Mouse (Mus musculus): ENCODE results near the gene Rbm4b. TPM values are rescaled to one million over a fixed set of nuclear protein-coding genes. Genes with fewer than 3 reads are reported as not detected.

The Rbm4b gene
- 1 to 10 TPM; 7.8 to 8.6 TPM for total RNA-seq (2021)
- long read RNA-seq, experiment 1, full-length matches to known transcripts, result 7 of 8 reads
- long read RNA-seq, experiment 1, partial matches to known transcripts, result 0 of 8 reads
- long read RNA-seq, experiment 1, other reads (novel, unspliced or antisense), result 1 of 8 reads
- long read RNA-seq, experiment 2, full-length matches to known transcripts, result 4 of 6 reads
- long read RNA-seq, experiment 2, partial matches to known transcripts, result 0 of 6 reads
- long read RNA-seq, experiment 2, other reads (novel, unspliced or antisense), result 2 of 6 reads

DNA sequence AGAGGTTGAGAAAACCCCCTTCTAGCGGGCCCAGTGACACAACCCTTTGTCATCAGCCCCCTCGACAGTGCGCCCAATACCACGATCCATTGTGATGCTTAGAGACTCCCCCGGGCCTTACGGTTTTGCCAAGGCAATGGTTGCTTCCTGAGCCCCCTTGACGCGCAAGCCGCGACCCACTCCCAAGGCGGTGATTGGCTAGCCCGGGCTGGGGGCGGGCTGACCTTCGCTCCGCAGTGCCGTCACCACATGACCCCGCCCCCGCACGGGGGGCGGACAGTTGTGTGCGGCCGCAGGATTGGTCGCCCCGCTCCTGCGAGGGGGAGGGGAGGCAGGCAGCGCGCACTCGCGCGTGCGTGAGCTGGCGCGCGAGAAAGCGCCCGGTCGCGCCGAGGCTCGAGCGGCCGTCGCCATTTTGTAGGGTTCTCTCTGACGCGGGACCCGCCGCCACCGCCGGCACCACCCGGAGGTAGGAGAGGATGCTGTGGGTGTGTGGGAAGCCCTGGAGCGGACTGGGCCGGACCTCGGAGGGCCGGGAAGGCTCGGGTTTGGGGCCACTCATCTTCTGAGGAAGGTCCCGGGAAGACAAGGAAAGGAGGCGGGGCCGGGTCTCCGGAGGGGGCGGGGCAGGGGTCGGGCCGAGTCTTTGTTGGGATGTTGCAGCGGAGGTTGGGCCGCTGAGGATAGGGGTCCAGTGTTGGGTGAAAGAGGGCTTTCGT lies at the start of gene Rbm4b:
Gene Rbm4b, plus strand, starts transcription at position 305 of the 719 bp plus-strand sequence.
- peak; percentile 97 for DNase-seq

DNA sequence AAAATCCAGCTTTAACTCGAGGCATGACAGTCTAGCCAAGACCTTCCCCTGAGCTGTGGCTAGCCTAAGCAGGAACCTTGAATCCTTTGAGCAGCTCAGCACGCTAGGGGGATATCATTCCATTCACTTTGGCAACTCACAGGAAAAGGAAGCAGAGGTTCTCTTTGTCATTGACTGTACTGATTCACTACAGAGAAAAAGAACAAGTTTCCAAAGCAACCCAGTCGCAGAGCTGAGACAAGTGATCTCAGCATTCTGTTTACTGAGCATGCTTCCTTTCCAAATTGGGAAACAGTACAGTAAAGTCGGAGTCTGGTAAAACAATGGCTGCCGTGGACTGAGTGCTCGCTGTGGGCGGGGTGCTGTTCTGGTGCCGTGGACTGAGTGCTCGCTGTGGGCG lies 47.5 kb upstream of the Rbm4b start:
- no peak for DNase-seq

DNA sequence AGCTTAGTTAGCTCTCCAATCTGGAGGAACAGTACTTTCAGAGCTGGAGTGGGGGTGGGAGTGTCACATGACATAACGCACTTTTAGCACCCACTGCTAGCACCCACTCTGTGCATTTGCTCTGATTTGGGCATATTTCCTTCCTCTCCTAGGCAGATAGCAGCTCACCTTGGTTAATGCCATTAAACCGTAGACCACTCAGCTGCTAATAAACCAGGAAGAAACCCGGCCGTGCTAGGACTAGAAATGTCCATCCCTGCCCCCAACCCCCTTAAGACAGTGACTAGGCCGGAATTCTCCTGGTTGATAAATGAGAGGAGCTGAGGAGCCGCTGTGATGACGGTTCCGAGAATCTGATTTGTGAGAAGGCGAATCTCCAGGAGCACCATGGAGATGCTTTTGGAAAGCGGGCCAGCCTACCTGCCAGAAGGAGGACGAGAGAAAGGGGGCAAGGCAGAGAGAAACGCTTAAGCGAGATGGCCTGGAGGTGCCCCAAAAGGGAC lies 45.1 kb upstream of the Rbm4b start, which contains the start of gene Sptbn2:
Gene Sptbn2, plus strand, starts transcription at position 70 of the 503 bp plus-strand sequence.
- no peak for DNase-seq

DNA sequence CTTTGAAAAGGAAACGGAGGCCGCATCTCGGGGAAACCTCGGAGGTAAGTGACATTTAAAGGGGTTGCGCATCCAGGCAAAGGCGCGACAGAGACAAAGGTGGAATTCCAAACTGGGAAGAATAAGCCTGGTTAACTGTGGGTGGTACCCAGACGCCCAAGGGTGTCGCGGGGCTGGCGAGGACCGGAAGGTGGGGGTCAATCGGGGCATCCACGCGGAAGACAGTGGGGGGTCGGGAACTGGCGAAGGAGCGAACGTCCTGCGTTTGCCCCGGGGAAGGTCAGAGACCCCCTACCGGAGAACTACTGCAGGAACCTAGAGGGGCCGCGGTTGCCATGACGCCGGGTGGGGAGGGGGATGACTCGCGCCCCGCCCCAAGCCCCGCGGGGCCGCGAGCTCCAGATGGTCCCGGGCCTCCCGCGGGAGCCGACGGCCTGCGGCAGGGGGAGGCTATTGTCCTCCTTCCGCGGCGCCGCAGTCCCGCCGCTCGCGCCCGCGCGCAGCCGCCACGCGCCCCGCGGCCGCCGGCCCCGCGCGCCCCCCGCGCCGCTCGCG lies 44.6 kb upstream of the Rbm4b start:
- DNase-seq, result no peak

DNA sequence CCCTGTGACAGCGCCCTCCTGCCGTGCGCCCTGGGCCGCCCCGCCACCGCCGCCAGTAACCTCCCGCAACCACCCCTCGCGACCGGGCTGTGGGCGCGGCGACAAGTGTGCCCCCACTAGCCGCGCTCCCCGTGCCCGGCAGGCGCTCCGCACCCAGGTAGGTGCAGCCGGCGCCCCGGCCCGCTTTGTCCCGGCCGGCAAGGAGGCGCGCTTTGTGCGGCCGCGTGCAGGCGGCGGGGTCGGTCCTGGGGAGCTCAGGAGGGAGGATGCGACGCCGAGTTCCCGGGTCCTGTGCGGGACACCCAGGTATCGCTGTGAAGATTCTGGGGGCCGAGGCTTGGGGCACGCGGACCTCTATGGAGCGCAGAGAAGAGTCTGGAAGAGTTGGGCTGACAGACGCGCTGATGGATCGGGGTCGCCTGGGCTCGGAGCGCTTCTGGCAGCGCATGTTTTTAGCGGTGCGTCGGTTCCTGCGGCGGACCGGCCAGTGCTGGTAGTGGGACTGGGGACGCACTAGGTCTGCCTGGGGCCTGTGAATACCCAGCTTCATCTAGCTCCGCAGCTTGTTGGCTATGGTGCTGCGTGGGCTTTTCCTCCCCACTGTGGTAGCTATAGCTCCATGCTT lies 44.0 kb upstream of the Rbm4b start:
- DNase-seq, result no peak

DNA sequence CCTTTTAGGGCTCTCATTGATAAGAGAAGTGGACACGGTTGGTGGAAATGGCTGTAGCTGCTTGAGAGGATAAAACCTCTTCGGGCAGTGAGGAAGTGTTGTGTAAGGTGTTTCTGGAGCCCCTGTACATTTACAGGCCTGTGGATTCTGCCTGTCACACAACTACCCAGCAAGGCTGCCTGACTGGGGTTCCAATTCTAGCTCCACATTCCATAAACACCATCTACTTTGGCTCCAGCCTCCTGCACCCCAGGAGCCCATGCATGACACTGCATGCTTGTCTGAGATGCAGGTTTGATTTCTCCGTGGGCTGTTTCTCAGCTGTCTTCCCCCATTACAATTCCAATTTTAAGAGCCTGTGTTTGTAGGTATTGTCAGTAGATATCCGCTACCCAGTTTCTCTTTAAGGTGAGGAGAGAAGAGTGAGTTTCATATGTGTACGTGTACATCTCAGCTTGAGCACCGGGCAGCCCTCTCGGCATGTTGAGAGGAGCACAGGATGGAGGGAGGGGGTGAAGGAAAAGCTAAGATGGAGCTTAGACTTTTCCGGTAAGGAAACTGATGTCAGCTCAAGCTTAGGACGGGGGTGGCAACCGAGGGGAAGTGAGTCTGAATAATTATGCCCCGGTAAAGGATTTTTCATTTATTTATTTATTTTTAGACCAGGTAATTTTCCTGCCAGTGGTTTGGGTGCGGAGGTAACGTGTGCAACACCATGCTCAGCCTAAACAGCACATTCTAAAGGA lies 43.3 kb upstream of the Rbm4b start:
- DNase-seq, result no peak

DNA sequence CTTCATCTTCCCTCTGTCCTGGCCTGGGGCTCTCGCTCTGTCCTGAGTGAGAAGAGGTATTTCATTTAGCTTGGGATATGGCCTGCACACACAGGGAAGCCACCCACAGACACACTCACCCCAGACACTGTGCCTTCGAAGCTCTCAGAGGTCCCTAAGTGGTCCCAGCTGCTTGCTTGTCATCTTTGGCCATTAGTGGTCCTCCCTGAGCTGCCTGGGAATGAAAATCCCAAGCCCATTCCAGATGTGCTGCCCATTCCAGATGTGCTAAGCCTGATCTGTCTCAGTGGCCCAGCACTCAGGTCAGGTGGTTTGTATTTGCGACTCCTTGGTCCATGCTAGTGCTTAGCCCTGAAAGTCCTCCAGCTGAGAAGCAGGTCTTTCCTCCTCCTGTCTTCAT lies 42.4 kb upstream of the Rbm4b start:
- no peak for DNase-seq

DNA sequence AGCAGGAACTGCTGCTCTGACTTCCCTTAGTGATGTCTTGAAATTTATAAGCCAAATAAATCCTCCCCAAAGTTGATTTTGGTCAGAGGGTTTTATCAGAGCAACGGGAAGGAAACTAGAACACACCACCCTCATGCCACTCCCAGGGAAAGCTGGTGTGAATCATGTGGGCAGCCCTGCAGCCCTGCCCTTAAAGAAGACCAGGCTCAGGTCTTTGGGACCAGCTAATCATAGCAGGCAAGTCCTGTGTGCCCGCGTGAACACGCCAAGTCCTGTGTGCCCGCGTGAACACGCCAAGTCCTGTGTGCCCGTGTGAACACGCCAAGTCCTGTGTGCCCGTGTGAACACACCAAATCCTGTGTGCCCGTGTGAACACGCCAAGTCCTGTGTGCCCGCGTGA lies 39.5 kb upstream of the Rbm4b start:
- DNase-seq, result no peak

DNA sequence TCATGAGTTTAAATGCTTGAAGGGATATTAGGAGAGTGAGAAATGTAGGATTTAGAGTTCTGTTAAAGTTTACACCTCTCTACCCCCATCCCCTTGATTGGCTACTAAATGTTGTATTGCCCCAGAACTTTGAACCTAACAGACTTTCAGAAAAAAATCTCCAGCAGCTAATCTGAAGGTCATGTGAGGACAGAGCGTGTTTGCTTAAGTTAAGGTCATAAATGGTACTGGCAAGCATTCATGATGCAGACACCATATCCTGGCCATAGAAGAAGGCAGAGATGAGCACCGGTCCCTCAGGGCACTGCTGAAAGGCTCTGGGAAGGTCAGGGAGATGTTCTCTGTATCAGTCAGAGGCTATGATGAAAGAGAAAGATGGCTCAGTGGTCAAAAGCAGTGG lies 39.0 kb upstream of the Rbm4b start:
- no peak for DNase-seq

DNA sequence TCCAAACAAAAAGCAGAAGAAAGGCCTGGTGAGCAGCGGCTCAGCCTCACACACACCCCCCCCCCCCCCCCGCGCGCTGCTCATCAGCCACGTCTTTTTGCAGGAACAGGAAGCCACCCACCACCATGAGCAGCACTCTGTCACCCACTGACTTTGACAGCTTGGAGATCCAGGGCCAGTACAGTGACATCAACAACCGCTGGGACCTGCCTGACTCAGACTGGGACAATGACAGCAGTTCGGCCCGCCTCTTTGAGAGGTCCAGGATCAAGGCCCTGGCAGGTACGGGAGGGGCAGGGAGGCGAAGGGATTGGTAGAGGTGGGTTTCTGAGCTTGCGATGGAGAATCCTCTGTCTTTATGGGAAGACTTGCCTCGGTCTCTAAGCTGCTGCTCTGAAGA lies 37.6 kb upstream of the Rbm4b start:
- DNase-seq, result no peak

DNA sequence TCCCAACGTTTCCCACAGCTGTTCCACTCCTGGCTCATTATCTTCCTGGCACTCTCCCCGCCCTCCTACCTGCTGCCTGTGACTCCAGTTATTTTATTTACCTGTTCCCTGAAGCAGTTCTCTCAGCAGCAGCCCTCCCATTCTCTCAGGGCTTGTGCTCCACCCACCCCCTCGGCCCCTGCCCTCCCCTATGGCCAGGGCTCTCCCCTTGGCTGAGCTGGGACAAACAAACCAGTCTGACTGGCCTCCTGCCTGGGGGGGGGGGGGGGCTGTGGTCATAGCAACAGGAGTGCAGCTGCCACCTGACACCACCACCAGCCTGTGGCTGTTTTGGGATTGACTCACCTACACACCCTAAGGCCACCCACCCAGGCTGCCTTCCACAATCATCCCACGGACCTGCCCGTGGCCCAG lies 36.9 kb upstream of the Rbm4b start:
- DNase-seq, result no peak

DNA sequence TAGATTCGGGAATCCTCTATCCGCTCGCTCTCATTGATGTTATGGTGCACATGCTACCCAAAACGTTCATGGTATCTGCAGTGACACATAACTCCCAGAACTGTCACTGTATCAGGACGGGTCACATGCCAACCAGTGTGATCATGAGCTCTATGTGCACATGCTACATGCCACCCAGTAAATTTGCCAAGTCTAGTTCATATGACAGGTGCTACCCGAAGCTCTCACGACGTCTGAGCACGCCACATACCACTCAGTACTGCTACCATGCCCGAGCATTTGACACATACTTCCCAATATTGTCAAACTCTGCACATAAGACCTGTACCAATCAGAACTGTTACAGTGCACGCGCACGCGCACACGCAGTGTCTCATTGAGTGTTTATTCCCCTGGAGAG lies 36.2 kb upstream of the Rbm4b start:
- DNase-seq, result no peak

DNA sequence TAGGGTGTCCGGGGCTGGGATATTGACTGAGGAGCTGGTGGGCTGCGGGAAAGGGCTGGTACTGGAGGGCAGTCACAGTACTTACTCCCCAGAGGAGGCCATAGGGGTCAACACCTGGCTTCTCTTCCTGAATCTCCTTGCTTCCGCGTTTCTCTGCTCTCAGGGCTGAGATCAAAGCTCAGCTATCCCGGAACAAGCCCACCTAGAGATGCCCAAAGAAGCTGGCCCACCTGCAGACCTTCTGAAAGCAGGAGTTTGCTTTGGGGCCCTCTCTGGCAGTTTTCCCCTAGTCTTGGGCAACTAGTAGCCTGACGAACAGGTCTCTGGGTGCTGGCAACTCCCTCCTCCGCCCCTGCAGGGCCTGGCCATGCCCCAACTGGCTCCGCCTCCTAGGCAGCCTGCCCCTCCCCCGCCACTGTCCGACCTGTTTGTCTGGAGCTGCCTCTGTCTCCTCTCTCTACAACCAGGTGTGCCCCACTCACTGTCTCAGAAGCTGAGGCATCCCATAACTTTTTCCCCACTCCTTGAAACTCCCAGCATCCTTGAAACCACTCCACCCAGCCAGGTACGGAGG lies 35.5 kb upstream of the Rbm4b start:
- no peak for DNase-seq

DNA sequence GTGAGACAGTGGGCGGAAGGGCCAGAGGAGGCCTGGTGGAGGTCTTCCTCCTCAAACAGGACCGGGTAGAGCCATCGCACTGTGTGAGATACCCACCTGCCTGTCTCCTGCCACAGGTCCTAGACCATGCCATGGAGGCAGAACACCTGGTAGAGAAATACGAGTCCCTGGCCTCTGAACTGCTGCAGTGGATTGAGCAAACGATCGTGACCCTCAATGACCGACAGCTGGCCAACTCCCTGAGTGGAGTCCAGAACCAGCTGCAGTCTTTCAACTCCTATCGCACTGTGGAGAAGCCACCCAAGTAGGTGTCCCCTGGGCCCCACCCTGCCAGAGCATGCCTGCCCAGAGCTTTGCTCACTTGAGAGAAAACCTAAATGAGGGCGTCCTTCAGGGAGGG lies 27.1 kb upstream of the Rbm4b start:
- DNase-seq, result no peak

DNA sequence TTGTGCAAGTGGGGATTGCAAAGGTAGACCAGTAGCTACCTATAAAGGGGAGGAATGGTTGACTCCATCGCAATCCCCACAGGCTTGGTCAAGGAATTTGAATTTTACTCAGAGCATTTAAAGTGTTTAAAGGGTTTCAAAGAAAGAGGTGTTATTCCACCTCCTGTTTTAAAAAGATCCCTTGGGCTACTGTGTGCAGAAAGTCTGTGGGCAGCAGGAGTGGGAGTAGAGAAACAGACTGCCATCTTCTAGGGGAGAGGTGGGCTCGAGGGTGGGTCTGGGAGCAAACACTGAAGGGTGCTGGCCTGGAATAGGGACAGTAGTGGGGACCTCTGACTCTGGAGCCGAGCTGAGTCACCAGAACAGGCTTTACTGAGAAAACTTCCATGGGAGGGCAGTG lies 23.2 kb upstream of the Rbm4b start:
- no peak for DNase-seq

DNA sequence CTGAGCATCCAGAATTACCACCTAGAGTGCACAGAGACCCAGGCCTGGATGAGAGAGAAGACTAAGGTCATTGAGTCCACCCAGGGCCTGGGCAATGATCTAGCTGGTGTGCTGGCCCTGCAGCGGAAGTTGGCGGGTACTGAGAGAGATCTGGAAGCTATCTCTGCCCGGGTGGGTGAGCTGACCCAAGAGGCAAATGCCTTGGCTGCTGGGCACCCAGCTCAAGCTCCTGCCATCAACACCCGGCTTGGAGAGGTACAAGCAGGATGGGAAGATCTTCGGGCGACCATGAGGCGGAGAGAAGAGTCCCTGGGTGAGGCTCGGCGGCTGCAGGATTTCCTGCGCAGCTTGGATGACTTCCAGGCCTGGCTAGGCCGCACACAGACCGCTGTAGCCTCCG lies 18.4 kb upstream of the Rbm4b start:
- peak in 1 of 2 experiments; percentile 32 for DNase-seq

DNA sequence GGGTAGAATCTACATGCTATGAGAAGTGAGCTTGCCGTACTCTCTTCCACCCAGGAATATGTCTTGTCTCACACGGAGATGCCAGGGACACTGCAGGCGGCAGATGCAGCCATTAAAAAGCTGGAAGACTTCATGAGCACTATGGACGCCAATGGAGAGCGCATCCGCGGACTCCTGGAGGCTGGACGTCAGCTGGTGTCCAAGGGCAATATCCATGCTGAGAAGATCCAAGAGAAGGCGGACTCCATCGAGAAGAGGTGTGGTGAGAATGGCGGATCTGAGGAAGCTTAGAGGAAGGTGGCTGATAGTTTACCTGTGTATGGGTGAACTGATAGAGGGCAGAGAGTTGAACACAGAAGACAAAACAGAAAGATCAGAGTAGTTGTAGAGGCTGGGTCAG lies 17.2 kb upstream of the Rbm4b start:
- DNase-seq, result no peak

DNA sequence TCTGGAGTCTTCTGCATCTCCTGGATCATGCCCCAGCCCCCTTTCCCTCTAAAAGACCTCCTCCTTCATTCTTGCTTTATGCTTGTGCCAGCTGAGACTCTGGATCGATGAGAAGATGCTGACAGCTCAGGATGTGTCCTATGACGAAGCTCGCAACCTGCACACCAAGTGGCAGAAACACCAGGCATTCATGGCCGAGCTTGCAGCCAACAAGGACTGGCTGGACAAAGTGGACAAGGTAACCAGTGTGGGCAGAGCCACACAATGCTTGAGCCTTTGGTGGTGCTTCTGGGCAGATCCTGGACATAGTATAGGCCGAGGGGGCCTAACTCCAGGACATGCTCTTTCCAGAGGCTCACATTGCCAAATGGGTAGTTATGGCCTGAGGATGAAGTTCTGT lies 16.5 kb upstream of the Rbm4b start:
- DNase-seq, result no peak

DNA sequence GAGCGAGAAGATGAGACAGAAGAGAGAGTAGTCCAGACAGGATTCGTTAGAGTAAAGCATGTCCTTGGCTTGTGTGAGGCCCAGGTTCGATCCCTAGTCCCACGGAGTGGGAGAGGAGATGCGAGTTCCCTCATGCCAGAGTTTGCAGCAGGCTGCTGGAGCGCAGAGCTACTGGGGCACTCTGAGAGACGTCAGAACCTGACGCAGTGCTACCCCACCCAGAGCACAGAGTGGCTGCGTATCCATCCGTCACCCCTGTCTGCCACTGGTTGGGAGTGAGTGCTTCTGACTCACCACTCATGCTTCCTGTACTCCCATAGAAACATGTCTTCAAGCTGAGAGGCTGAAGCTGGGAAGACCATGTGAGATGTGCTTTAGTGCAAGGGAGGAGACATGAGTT lies 14.8 kb upstream of the Rbm4b start:
- DNase-seq, result no peak

DNA sequence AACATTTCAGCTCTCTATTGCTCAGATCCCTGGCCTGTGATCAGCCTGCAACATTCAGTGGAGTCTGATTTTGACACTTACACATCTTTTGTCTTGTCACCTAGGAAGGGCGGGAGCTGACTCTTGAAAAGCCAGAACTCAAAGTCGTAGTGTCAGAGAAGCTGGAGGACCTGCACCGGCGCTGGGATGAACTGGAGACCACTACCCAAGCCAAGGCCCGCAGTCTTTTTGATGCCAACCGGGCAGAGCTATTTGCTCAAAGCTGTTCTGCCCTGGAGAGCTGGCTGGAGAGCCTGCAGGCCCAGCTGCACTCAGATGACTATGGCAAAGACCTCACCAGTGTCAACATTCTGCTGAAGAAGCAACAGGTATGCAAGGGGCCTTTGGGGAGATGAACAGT lies 14.1 kb upstream of the Rbm4b start:
- DNase-seq, result no peak

DNA sequence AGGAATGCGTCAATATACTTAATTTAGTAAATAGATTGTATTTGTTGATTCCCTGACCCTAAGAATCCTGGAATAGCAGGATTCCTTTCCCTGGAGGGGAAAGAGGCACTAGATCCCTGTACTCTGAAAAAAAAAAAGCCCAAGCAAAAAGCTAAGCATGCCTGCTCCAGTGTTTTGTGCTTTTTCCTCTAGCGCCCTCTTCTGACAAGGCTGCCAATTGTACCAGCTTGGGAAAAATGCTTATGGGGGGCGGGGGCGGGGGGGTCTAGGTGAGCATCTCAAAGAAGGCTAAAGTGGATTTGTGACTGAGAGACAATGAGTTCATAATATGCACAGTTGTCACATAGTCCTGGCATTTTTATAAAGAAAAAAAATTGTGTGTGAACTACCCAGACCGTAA lies 12.8 kb upstream of the Rbm4b start:
- peak in 1 of 2 experiments; percentile 47 for DNase-seq

DNA sequence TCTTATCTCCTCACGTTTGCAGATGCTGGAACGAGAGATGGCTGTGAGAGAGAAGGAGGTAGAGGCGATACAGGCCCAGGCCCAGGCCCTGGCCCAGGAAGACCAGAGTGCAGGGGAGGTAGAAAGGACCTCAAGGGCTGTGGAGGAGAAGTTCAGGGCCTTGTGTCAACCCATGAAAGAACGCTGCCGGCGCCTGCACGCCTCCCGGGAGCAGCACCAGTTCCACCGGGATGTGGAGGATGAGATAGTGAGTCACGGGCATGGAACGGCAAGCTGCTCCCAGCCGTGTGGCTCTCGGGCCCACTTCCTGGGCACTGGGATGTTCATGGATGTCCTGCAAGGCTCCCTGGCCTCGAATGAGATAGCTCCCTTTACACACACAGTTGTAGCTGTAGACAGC lies 12.3 kb upstream of the Rbm4b start:
- DNase-seq, result no peak
